Mouse (Mus musculus): ENCODE measurements at regions not wholly inside any gene's neighbourhood (a gene's known extent, or its start where the extent isn't known, plus 50 kb on each side); places are given as distances from the start of the nearest gene placed in this dataset.

DNA sequence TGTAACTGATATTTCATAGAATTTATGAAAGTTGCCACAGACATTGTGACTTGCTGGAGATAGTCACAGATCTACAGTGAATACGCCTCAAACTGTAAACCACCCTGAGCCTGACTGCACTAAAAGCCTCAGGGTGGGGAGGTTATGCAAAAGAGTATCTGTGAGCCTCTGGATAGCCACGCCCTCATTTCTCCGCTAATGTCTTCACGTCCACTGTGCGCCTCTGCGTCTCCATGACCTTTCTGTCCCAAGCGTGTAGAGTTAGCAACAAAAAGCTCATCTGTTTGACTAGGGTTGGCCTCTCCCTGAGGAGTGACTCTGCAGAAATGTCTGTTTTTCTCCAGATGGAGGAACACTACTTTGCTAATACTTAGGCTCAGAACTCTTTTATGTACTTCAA is 170.8 kb upstream of the Gm49356 start:
- Histone ChIP-seq H3K27ac (no peak overlapping the region), H3K9ac (no peak overlapping the region), H3K4me2 (replicated peaks) (no peak overlapping the region), H3K27me3 (no peaks in the 10 kb centered on the region), H3K4me1 (no peaks in the 10 kb centered on the region; the same call in 1 of the 2 replicates), H3K9me3 (no peaks in the 10 kb centered on the region), H3K4me3 (no peak overlapping the region), H3K36me3 (no peaks in the 10 kb centered on the region)
- WGBS = 76% methylated on average over 7 of the region's 7 CpGs
- no peak for ATAC-seq (ENCODE audit: insufficient number of reproducible peaks, insufficient read depth, low FRiP score, low TSS enrichment)

DNA sequence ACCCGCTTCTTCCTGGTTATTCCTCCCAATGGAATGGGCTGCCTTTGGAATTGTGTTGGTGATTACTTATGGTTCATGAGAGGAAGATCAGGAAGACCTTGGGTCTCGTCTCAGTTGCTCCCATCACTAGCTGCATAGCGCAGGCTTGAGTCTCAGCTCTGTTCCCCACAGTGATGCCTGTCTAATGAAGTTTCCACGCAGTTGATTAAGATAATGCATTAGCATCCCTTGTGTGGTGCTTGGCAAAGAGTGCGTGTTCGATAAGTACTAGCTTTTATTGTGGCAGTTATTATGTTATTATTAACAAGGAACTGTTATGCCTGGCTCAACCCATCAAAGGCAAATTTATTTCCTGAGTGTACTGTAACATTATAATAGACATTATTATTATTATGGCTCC is 169.7 kb upstream of the Gm49356 start:
- no peaks in the 10 kb centered on the region for H3K9me3 ChIP-seq
- 82% methylated on average over 6 of the region's 6 CpGs for WGBS
- no peaks in the 10 kb centered on the region; the same call in 1 of the 2 replicates for H3K4me1 ChIP-seq

DNA sequence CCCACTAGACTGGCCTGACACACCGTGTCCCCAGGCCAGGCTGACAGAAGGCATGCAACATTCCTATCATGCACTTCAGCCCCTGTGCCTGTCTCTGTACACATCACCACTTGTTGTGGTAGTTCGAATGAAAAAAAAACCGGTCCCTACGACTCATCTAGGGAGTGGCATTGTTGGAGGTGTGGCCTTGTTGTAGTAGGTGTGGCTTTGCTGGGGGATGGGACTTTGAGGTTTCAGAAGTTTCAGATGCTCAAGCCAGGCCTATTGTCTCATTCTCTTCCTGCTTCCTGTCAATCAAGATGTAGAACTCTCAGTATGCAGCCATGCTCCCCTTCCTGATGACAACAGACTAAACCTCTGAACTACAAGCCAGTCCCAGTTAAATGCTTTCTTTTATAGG is 162.1 kb upstream of the Gm49356 start:
- no peak overlapping the region for H3K4me2 ChIP-seq (replicated peaks)
- H3K27me3 ChIP-seq = no peaks in the 10 kb centered on the region
- no peaks in the 10 kb centered on the region for H3K9me3 ChIP-seq
- H3K36me3 ChIP-seq = no peaks in the 10 kb centered on the region
- no peak overlapping the region for H3K27ac ChIP-seq
- 80% methylated on average over 4 of the region's 4 CpGs for WGBS
- H3K4me1 ChIP-seq = peaks cover 9% of the 10 kb centered on the region; the same call in 1 of the 2 replicates
- no peak overlapping the region for H3K9ac ChIP-seq
- no peak overlapping the region for H3K4me3 ChIP-seq
- ATAC-seq (ENCODE audit: insufficient number of reproducible peaks, insufficient read depth, low FRiP score, low TSS enrichment) = no peak

More for the DNA sequence above, 169.7 kb upstream of the Gm49356 start:
- Histone ChIP-seq H3K4me2 (replicated peaks) (no peak overlapping the region), H3K27me3 (no peaks in the 10 kb centered on the region), H3K9ac (no peak overlapping the region), H3K36me3 (no peaks in the 10 kb centered on the region), H3K4me3 (no peak overlapping the region), H3K27ac (no peak overlapping the region)
- no peak for ATAC-seq (ENCODE audit: insufficient number of reproducible peaks, insufficient read depth, low FRiP score, low TSS enrichment)

DNA sequence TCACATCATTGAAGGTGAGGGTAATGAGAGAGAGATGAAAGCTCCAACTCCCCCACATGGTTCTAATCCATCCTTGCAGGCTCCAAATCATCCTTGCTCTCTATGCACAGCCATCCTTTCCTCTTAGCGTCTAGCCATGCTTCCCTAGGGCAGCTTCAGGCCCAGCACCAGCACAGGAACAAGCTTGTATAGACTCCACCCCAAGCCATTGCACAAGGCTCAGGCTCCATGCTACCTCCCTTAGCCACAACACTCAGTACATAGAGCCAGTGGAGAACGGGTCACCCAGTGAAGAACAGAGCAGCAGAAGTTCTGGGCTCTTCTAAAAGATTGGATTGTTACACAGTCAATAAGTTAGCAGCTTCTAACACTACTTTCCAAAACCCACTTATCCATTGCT is 160.8 kb upstream of the Gm49356 start:
- no peak for ATAC-seq (ENCODE audit: insufficient number of reproducible peaks, insufficient read depth, low FRiP score, low TSS enrichment)
- Histone ChIP-seq H3K27ac (no peak overlapping the region), H3K4me1 (peaks cover 12% of the 10 kb centered on the region; the same call in 1 of the 2 replicates), H3K4me2 (replicated peaks) (no peak overlapping the region), H3K36me3 (no peaks in the 10 kb centered on the region), H3K27me3 (no peaks in the 10 kb centered on the region), H3K9me3 (no peaks in the 10 kb centered on the region), H3K9ac (no peak overlapping the region), H3K4me3 (no peak overlapping the region)
- WGBS = 96% methylated on average over 2 of the region's 2 CpGs

- H3K9me3 ChIP-seq = no peaks in the 10 kb centered on the region
- peaks cover 12% of the 10 kb centered on the region; the same call in 1 of the 2 replicates for H3K4me1 ChIP-seq
- ATAC-seq (ENCODE audit: insufficient number of reproducible peaks, insufficient read depth, low FRiP score, low TSS enrichment) = no peak
- H3K27me3 ChIP-seq = no peaks in the 10 kb centered on the region
- no peak overlapping the region for H3K9ac ChIP-seq
- H3K27ac ChIP-seq = no peak overlapping the region
- H3K4me3 ChIP-seq = no peak overlapping the region
- 87% methylated on average over 4 of the region's 4 CpGs for WGBS
- H3K36me3 ChIP-seq = no peaks in the 10 kb centered on the region
- no peak overlapping the region for H3K4me2 ChIP-seq (replicated peaks)
These were observed 158.2 kb upstream of the Gm49356 start for GRCm38 (mm10) chr15:58730861-58731260.

DNA sequence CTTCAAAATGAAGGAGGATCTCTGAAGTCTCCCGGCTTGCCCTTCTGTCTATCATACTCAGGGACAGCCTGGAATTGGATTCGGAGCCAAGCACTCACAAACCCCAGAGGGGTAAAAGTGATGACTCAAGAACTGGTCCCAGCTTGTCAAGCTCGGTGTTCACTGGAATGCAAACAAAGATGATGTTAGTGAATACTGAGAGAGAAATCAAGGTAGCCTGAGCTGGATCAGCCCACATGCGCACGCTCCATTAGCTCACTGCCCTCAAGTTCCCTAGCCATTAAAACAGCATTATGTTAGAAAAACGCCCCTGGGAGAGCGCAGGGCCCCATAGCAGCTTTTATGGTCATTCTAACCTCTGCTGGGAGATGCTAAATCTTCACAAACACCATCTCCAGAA is 157.8 kb upstream of the Gm49356 start:
- Histone ChIP-seq H3K9me3 (no peaks in the 10 kb centered on the region), H3K4me2 (replicated peaks) (no peak overlapping the region; the same call in 1 of the 2 replicates)
- 70% methylated on average over 7 of the region's 7 CpGs for WGBS

DNA sequence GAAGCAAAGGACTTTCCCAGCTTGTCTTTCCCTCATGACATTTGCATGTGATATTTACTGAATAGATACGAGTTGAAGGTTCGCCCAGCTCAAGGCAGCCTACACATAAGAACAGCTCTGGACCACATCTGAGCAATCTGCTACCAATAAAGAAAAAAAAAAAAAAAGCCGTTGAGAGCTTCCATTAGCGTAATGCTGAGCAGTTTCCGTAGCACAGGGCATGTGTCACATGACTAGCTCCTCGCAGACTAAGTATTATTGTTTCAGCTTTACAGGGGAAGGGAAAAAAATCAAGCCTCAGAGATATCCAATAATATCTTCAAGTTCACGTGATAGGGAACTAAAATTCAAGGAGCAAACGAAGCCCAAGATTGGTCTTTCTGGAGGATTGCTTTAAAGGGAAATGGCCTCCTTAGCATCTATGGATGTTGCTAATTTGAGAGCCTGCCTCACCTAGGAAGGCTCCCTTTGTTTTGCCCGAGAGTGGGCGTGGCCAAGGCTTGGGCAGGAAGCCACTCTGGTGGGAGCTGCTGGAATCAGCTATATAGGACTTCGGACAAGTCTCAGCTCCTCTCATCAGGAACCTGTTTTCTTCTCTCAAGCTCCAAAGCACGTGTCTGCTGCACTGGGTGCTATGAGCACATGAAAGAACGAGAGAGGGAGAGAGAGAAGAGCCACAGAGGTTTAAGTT is 157.0 kb upstream of the Gm49356 start:
- Histone ChIP-seq H3K9me3 (no peaks in the 10 kb centered on the region), H3K4me1 (peaks cover 12% of the 10 kb centered on the region; the same call in 1 of the 2 replicates), H3K36me3 (no peaks in the 10 kb centered on the region), H3K9ac (no peak overlapping the region), H3K27ac (peak overlapping the region; percentile 72), H3K4me3 (no peak overlapping the region), H3K4me2 (replicated peaks) (no peak overlapping the region; the same call in 1 of the 2 replicates), H3K27me3 (no peaks in the 10 kb centered on the region)
- WGBS = 30% methylated on average over 13 of the region's 13 CpGs
- ATAC-seq (ENCODE audit: insufficient number of reproducible peaks, insufficient read depth, low FRiP score, low TSS enrichment) = peak; percentile 49; the same call in 1 of the 2 replicates

More for the DNA sequence above, 157.8 kb upstream of the Gm49356 start:
- ATAC-seq (ENCODE audit: insufficient number of reproducible peaks, insufficient read depth, low FRiP score, low TSS enrichment) = no peak
- Histone ChIP-seq H3K27me3 (no peaks in the 10 kb centered on the region), H3K4me1 (peaks cover 12% of the 10 kb centered on the region; the same call in 1 of the 2 replicates), H3K4me3 (no peak overlapping the region), H3K9ac (no peak overlapping the region), H3K36me3 (no peaks in the 10 kb centered on the region), H3K27ac (no peak overlapping the region)

All from embryonic facial prominence, embryonic 12.5 days (tissue).